In the genomic region with DNA sequence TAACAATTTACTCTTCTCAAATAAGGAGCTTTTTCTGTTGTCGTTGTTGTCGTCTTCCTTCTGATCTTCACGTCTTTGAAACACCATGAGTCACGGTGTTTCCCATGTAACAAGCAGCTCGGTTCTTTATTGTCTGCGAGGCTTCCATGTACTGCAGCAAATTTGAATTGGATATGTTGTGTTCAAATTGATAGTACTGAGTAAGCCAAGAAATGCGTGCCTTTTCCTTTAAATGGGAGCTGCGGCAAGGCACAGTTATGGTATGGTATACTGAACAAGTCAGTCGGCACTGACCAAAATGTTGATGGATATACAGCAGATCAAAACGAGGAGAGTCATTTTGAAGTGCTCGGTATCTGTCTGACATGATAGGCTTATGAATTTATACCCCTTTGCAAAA, we compare ENCODE assay signal across 17 mouse cellular contexts.
DNase-seq lines count a peak whose midpoint lies in the region; ATAC-seq and TF ChIP-seq lines count a peak whose summit lies in the region.
"Had no signal": no experiment of that assay in that cellular context is flagged by ENCODE, and none has a peak within 500 bp of the region (broad histone marks: within the 10 kb centered on the region; RNA-seq: fewer than 3 reads in every experiment).

No protein-coding gene starts in this region.

- no peak for TF ChIP-seq CTCF in forebrain, postnatal 0 days (IDR thresholded peaks at IDR 0.05; ENCODE audit: low read depth)

- WGBS in hindbrain, embryonic 15.5 days, result 65% methylated on average over 11 of the region's 11 CpGs
- 86% methylated on average over 11 of the region's 11 CpGs for WGBS in hindbrain, embryonic 11.5 days
- WGBS in neural tube, embryonic 12.5 days, result 76% methylated on average over 11 of the region's 11 CpGs
- 36% methylated on average over 11 of the region's 11 CpGs for WGBS in forebrain, postnatal 0 days
- 65% methylated on average over 11 of the region's 11 CpGs for WGBS in neural tube, embryonic 13.5 days

- no peak overlapping the region for H3K9ac ChIP-seq in hindbrain, embryonic 15.5 days
- no peak overlapping the region for H3K9ac ChIP-seq in hindbrain, embryonic 11.5 days (ENCODE audit: low read depth, low read length)
- H3K9ac ChIP-seq in neural tube, embryonic 12.5 days, result no peak overlapping the region
- peak overlapping the region; percentile 18; the same call in 1 of the 2 replicates for H3K9ac ChIP-seq in forebrain, postnatal 0 days
- no peak overlapping the region for H3K9ac ChIP-seq in neural tube, embryonic 13.5 days
- H3K9ac ChIP-seq: liver, embryonic 15.5 days had no signal

- ATAC-seq in hindbrain, embryonic 15.5 days (ENCODE audit: low FRiP score, low read depth), result no peak
- ATAC-seq in hindbrain, embryonic 11.5 days (ENCODE audit: low FRiP score), result no peak
- ATAC-seq in neural tube, embryonic 12.5 days (ENCODE audit: low FRiP score, low read depth), result peak; percentile 63; the same call in 1 of the 2 replicates
- peak; percentile 50 for ATAC-seq in forebrain, postnatal 0 days
- ATAC-seq in neural tube, embryonic 13.5 days (ENCODE audit: low read depth), result peak; percentile 36; the same call in 1 of the 2 replicates
- ATAC-seq: activated CD4-positive, CD25-positive, alpha-beta regulatory T cell, adult 4 months; lung, postnatal 0 days; Patski had no signal

- H3K36me3 ChIP-seq in hindbrain, embryonic 15.5 days, result no peaks in the 10 kb centered on the region
- no peaks in the 10 kb centered on the region for H3K36me3 ChIP-seq in hindbrain, embryonic 11.5 days (ENCODE audit: control insufficient read depth, insufficient read depth, low read length)
- H3K36me3 ChIP-seq in neural tube, embryonic 12.5 days, result no peaks in the 10 kb centered on the region
- no peaks in the 10 kb centered on the region for H3K36me3 ChIP-seq in forebrain, postnatal 0 days (ENCODE audit: insufficient read depth)
- no peaks in the 10 kb centered on the region for H3K36me3 ChIP-seq in neural tube, embryonic 13.5 days
- H3K36me3 ChIP-seq: liver, embryonic 15.5 days had no signal

- peak overlapping the region; percentile 6; the same call in 1 of the 2 replicates for H3K4me2 ChIP-seq in hindbrain, embryonic 15.5 days
- no peak overlapping the region for H3K4me2 ChIP-seq in hindbrain, embryonic 11.5 days (replicated peaks; ENCODE audit: low read depth, low read length)
- H3K4me2 ChIP-seq in neural tube, embryonic 12.5 days (replicated peaks), result no peak overlapping the region
- H3K4me2 ChIP-seq in forebrain, postnatal 0 days (ENCODE audit: low read depth), result peak overlapping the region; percentile 16; the same call in 1 of the 2 replicates
- no peak overlapping the region for H3K4me2 ChIP-seq in neural tube, embryonic 13.5 days
- H3K4me2 ChIP-seq: liver, embryonic 15.5 days had no signal

- H3K27me3 ChIP-seq in hindbrain, embryonic 15.5 days, result no peaks in the 10 kb centered on the region
- no peaks in the 10 kb centered on the region for H3K27me3 ChIP-seq in hindbrain, embryonic 11.5 days (ENCODE audit: control insufficient read depth, insufficient read depth, low read length)
- H3K27me3 ChIP-seq in neural tube, embryonic 12.5 days (replicated peaks), result no peaks in the 10 kb centered on the region
- H3K27me3 ChIP-seq in forebrain, postnatal 0 days (ENCODE audit: insufficient read depth, low read length), result no peaks in the 10 kb centered on the region
- no peaks in the 10 kb centered on the region for H3K27me3 ChIP-seq in neural tube, embryonic 13.5 days
- H3K27me3 ChIP-seq: liver, embryonic 15.5 days had no signal

- H3K9me3 ChIP-seq in hindbrain, embryonic 15.5 days, result no peaks in the 10 kb centered on the region
- no peaks in the 10 kb centered on the region for H3K9me3 ChIP-seq in hindbrain, embryonic 11.5 days (ENCODE audit: control insufficient read depth, low read length)
- no peaks in the 10 kb centered on the region for H3K9me3 ChIP-seq in neural tube, embryonic 12.5 days
- H3K9me3 ChIP-seq in forebrain, postnatal 0 days (ENCODE audit: low read length), result no peaks in the 10 kb centered on the region
- no peaks in the 10 kb centered on the region for H3K9me3 ChIP-seq in neural tube, embryonic 13.5 days
- H3K9me3 ChIP-seq: liver, embryonic 15.5 days had no signal

- no peak for DNase-seq in hindbrain, embryonic 11.5 days (ENCODE audit: low spot score)
- no peak for DNase-seq in neural tube, embryonic 10.5 days (ENCODE audit: extremely low spot score, low spot score)
- no peak for DNase-seq in forebrain, postnatal 0 days
- DNase-seq in lung, postnatal 36 days, result no peak
- DNase-seq: adrenal gland, postnatal 14 days; cerebellum, adult 9-10 months; heart, adult 11 months; kidney, adult 2 months; kidney, postnatal 4 days; thymus, postnatal 25 days had no signal

- no peak overlapping the region for H3K27ac ChIP-seq in hindbrain, embryonic 15.5 days (replicated peaks)
- H3K27ac ChIP-seq in hindbrain, embryonic 11.5 days (ENCODE audit: low read depth, low read length), result no peak overlapping the region
- H3K27ac ChIP-seq in neural tube, embryonic 12.5 days, result no peak overlapping the region
- H3K27ac ChIP-seq in forebrain, postnatal 0 days (ENCODE audit: low read depth, low read length), result peak overlapping the region; percentile 87
- no peak overlapping the region for H3K27ac ChIP-seq in neural tube, embryonic 13.5 days (replicated peaks)
- H3K27ac ChIP-seq: liver, embryonic 15.5 days had no signal

- H3K4me1 ChIP-seq in hindbrain, embryonic 15.5 days (replicated peaks), result 0 out of 2 replicates have a peak, but pooled peaks cover 3% of the 10 kb centered on the region
- H3K4me1 ChIP-seq in hindbrain, embryonic 11.5 days (replicated peaks; ENCODE audit: control insufficient read depth, insufficient read depth, low read length), result no peaks in the 10 kb centered on the region
- H3K4me1 ChIP-seq in neural tube, embryonic 12.5 days, result no peaks in the 10 kb centered on the region
- 0 out of 2 replicates have a peak, but pooled peaks cover 8% of the 10 kb centered on the region for H3K4me1 ChIP-seq in forebrain, postnatal 0 days (ENCODE audit: insufficient read depth)
- H3K4me1 ChIP-seq in neural tube, embryonic 13.5 days (replicated peaks), result peaks cover 16% of the 10 kb centered on the region
- H3K4me1 ChIP-seq: liver, embryonic 15.5 days had no signal

- no peak overlapping the region for H3K4me3 ChIP-seq in hindbrain, embryonic 15.5 days
- no peak overlapping the region for H3K4me3 ChIP-seq in hindbrain, embryonic 11.5 days (ENCODE audit: low read depth, low read length)
- H3K4me3 ChIP-seq in neural tube, embryonic 12.5 days, result no peak overlapping the region
- H3K4me3 ChIP-seq in forebrain, postnatal 0 days (ENCODE audit: low read depth, low read length), result no peak overlapping the region
- no peak overlapping the region for H3K4me3 ChIP-seq in neural tube, embryonic 13.5 days
- H3K4me3 ChIP-seq: liver, embryonic 15.5 days had no signal

Comparison
In these comparisons a context has a peak if more than half of its experiments do, and no peak if none do; other contexts are left out.
1. H3K4me2 ChIP-seq: peak in hindbrain, embryonic 15.5 days (single experiment) and forebrain, postnatal 0 days (single experiment); none in hindbrain, embryonic 11.5 days (single experiment), neural tube, embryonic 12.5 days (single experiment) and neural tube, embryonic 13.5 days (single experiment).
2. ATAC-seq: peak in neural tube, embryonic 12.5 days (single experiment), forebrain, postnatal 0 days (single experiment) and neural tube, embryonic 13.5 days (single experiment); none in hindbrain, embryonic 15.5 days (single experiment) and hindbrain, embryonic 11.5 days (single experiment).